Mouse (Mus musculus) heart, postnatal 0 days (tissue): ENCODE results near the gene Coch.

ENCODE experiments used
- CTCF ChIP-seq: IDR thresholded peaks from 2 replicates; pipeline ENCODE4 v1.5.1; 2016; ENCODE audit warnings: antibody characterized with exemption, control low read depth, low read depth
- EP300 ChIP-seq: IDR thresholded peaks from 2 replicates; pipeline ENCODE4 v1.6.1; 2016; ENCODE audit warnings: antibody characterized with exemption, low read depth

- no peak for TF ChIP-seq EP300
- TF ChIP-seq CTCF, result no peak
These were observed 3.9 kb upstream of the Coch start for GRCm38 (mm10) chr12:51589263-51589662.
